Mouse (Mus musculus): ENCODE data around the gene Tchhl1. TPM values are rescaled to one million over a fixed set of nuclear protein-coding genes. Genes with fewer than 3 reads are reported as not detected.
"Not testable (repeated sequence)": the region's sequence is repeated elsewhere in the genome, so short reads cannot be mapped to it uniquely, and the experiment has no call there.

Tchhl1 gene
- not detected in 2 replicates for polyA plus RNA-seq (2014; fragmentation: Nextera tagmentation; extraction: Ambion mirVana)

- Histone ChIP-seq H3K27ac (replicated peaks; ENCODE audit: low read depth, low read length) (no peak within 1 kb of the TSS), H3K36me3 (ENCODE audit: control insufficient read depth, insufficient read depth, low read length) (no peaks in the 10 kb centered on the region), H3K4me3 (ENCODE audit: low read depth, low read length) (no peak within 1 kb of the TSS), H3K4me1 (ENCODE audit: control insufficient read depth, insufficient read depth, low read length) (no peaks in the 10 kb centered on the region), H3K9ac (ENCODE audit: low read length) (no peak within 1 kb of the TSS), H3K4me2 (ENCODE audit: low read depth, severe bottlenecking) (no peak within 1 kb of the TSS), H3K27me3 (ENCODE audit: control insufficient read depth, insufficient read depth, low read length) (no peaks in the 10 kb centered on the region), H3K9me3 (ENCODE audit: control insufficient read depth, low read length) (no peaks in the 10 kb centered on the region)
- ATAC-seq (ENCODE audit: insufficient number of reproducible peaks, low FRiP score, low TSS enrichment, low read depth) (no peak), DNase-seq (ENCODE audit: low spot score) (no peak)
- WGBS: 38% methylated on average over 5 of the region's 5 CpGs
Measured at GRCm38 (mm10) chr3:93468561-93468960, at the start of gene Tchhl1. Gene Tchhl1, plus strand, starts transcription at chr3:93468754.

DNA sequence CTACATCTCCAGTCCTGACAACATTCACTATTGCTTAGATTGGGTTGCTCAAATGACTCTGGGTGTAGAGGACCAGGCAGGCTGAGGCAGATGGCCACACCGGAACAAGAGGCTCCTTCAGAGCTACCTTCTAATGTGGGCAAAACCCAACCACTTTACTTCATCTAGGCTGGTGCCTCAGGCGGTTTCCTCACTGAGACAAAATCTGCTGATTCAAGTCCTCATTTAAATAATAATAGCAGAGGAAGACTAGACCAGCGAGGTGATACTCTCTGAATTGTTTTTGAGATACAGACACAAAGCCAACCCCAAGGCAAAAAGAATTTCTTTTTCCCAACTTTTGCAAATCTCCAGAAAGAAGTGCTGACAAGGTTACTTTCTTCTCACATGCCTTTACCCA is 36.9 kb upstream of the Tchhl1 start:
- Histone ChIP-seq H3K4me3 (ENCODE audit: low read depth, low read length) (no peak overlapping the region), H3K27me3 (ENCODE audit: control insufficient read depth, insufficient read depth, low read length) (no peaks in the 10 kb centered on the region), H3K9ac (ENCODE audit: low read length) (no peak overlapping the region), H3K36me3 (ENCODE audit: control insufficient read depth, insufficient read depth, low read length) (no peaks in the 10 kb centered on the region), H3K4me1 (ENCODE audit: control insufficient read depth, insufficient read depth, low read length) (no peaks in the 10 kb centered on the region), H3K4me2 (ENCODE audit: low read depth, severe bottlenecking) (no peak overlapping the region), H3K9me3 (ENCODE audit: control insufficient read depth, low read length) (no peaks in the 10 kb centered on the region), H3K27ac (replicated peaks; ENCODE audit: low read depth, low read length) (no peak overlapping the region)
- DNase-seq (ENCODE audit: low spot score) (no peak), ATAC-seq (ENCODE audit: insufficient number of reproducible peaks, low FRiP score, low TSS enrichment, low read depth) (no peak)
- 65% methylated on average over 3 of the region's 3 CpGs for WGBS

- Histone ChIP-seq H3K4me1 (ENCODE audit: control insufficient read depth, insufficient read depth, low read length) (0 out of 2 replicates have a peak, but pooled peaks cover 8% of the 10 kb centered on the region), H3K9ac (ENCODE audit: low read length) (no peak within 1 kb of the TSS), H3K27ac (replicated peaks; ENCODE audit: low read depth, low read length) (no peak within 1 kb of the TSS), H3K9me3 (ENCODE audit: control insufficient read depth, low read length) (no peaks in the 10 kb centered on the region), H3K4me3 (ENCODE audit: low read depth, low read length) (no peak within 1 kb of the TSS; the same call in 1 of the 2 replicates), H3K36me3 (ENCODE audit: control insufficient read depth, insufficient read depth, low read length) (no peaks in the 10 kb centered on the region), H3K27me3 (ENCODE audit: control insufficient read depth, insufficient read depth, low read length) (peaks cover 30% of the 10 kb centered on the region), H3K4me2 (ENCODE audit: low read depth, severe bottlenecking) (peak within 1 kb of the TSS; percentile 86)
- 90% methylated on average over 1 of the region's 1 CpGs for WGBS
- no peak for DNase-seq (ENCODE audit: low spot score)
- no peak for ATAC-seq (ENCODE audit: insufficient number of reproducible peaks, low FRiP score, low TSS enrichment, low read depth)
Measured at GRCm38 (mm10) chr3:93442030-93442429, 26.5 kb upstream of the Tchhl1 start, which contains the start of gene Tchh. Gene Tchh, plus strand, starts transcription at chr3:93442330.

DNA sequence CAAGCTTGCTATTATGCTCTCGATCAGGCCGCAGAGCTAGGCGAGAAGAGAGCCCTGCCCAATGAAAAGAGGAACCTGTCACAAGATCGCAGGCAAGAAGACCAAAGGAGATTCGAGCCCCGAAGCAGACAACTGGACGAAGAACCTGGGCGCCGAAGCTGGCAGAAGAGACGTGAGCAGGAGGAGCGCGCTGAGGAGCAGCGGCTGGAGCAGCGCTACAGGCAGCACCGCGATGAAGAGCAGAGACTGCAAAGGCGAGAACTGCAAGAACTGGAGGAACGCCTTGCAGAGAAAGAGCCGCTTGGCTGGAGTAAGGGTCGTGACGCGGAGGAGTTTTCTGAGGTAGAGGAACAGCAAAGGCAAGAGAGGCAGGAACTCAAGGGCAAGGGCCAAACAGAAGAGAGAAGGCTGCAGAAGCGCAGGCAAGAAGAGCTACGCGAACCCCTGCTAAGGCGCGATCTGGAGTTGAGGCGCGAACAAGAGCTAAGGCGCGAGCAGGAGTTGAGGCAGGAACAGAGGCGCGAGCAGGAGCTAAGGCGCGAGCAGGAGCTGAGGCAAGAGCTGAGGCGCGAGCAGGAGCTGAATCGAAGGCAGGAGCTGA is 25.0 kb upstream of the Tchhl1 start:
- peaks cover 37% of the 10 kb centered on the region for H3K27me3 ChIP-seq (ENCODE audit: control insufficient read depth, insufficient read depth, low read length)
- 1% methylated on average over 38 of the region's 38 CpGs for WGBS
- ATAC-seq (ENCODE audit: insufficient number of reproducible peaks, low FRiP score, low TSS enrichment, low read depth): no peak
- H3K27ac ChIP-seq (replicated peaks; ENCODE audit: low read depth, low read length): no peak overlapping the region
- H3K36me3 ChIP-seq (ENCODE audit: control insufficient read depth, insufficient read depth, low read length): no peaks in the 10 kb centered on the region
- 0 out of 2 replicates have a peak, but pooled peaks cover 8% of the 10 kb centered on the region for H3K4me1 ChIP-seq (ENCODE audit: control insufficient read depth, insufficient read depth, low read length)
- peak; percentile 66 for DNase-seq (ENCODE audit: low spot score)
- H3K4me2 ChIP-seq (ENCODE audit: low read depth, severe bottlenecking): peak overlapping the region; percentile 86
- no peaks in the 10 kb centered on the region for H3K9me3 ChIP-seq (ENCODE audit: control insufficient read depth, low read length)
- peak overlapping the region; percentile 50 for H3K4me3 ChIP-seq (ENCODE audit: low read depth, low read length)
- H3K9ac ChIP-seq (ENCODE audit: low read length): peak overlapping the region; percentile 8; the same call in 1 of the 2 replicates

- H3K36me3 ChIP-seq (ENCODE audit: control insufficient read depth, insufficient read depth, low read length): no peaks in the 10 kb centered on the region
- 0 out of 2 replicates have a peak, but pooled peaks cover 8% of the 10 kb centered on the region for H3K4me1 ChIP-seq (ENCODE audit: control insufficient read depth, insufficient read depth, low read length)
- WGBS: under 1% methylated on average over 55 of the region's 56 CpGs
- ATAC-seq (ENCODE audit: insufficient number of reproducible peaks, low FRiP score, low TSS enrichment, low read depth): peak; percentile 83
- H3K4me3 ChIP-seq (ENCODE audit: low read depth, low read length): peak overlapping the region; percentile 50
- peak overlapping the region; percentile 86 for H3K4me2 ChIP-seq (ENCODE audit: low read depth, severe bottlenecking)
- H3K9ac ChIP-seq (ENCODE audit: low read length): peak overlapping the region; percentile 17; the same call in 1 of the 2 replicates
- peaks cover 37% of the 10 kb centered on the region for H3K27me3 ChIP-seq (ENCODE audit: control insufficient read depth, insufficient read depth, low read length)
- H3K9me3 ChIP-seq (ENCODE audit: control insufficient read depth, low read length): no peaks in the 10 kb centered on the region
- no peak overlapping the region for H3K27ac ChIP-seq (replicated peaks; ENCODE audit: low read depth, low read length)
- peak; percentile 83 for DNase-seq (ENCODE audit: low spot score)
Measured at GRCm38 (mm10) chr3:93444343-93445164, 24.0 kb upstream of the Tchhl1 start.

DNA sequence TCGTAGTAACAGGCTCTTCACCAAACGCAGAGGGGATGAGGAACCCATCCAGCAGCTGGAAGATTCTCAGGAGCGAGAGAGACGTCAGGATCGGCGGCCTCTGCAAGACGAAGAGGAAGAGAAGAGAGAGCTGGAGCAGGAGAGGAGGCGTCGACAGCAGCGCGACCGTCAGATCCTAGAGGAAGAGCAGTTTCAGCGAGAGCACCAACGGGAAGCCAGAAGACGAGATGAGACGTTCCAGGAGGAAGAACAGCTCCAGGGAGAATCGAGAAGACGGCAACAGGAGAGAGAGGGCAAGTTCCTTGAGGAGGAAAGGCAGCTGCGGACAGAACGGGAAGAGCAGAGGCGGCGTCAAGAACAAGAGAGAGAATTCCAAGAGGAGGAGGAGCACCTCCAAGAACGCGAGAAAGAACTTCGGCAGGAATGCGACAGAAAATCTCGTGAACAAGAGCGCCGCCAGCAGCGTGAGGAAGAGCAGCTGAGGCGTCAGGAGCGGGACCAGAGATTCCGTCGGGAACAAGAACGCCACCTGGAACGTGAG is 23.3 kb upstream of the Tchhl1 start:
- WGBS: under 1% methylated on average over 36 of the region's 36 CpGs

DNA sequence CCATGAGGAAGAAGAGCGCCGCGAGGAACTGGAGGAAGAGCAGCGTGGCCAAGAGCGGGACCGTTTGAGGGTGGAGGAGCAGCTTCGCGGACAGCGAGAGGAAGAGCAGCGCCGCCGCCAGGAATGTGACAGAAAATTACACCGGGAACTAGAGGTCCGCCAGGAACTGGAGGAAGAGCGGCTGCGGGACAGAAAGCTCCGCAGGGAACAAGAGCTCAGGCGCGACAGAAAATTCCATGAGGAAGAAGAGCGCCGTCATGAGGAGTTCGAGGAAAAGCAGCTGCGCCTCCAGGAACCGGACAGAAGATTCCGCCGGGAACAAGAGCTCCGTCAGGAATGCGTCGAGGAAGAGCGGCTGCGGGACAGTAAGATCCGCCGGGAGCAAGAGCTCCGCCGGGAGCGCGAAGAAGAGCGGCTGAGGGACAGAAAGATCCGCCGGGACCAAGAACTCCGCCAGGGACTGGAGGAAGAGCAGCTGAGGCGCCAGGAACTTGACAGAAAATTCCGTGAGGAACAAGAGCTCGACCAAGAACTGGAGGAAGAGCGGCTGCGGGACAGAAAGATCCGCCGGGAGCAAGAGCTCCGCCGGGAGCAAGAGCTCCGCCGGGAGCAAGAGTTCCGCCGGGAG is 22.3 kb upstream of the Tchhl1 start:
- DNase-seq (ENCODE audit: low spot score) (peak; percentile 66), ATAC-seq (ENCODE audit: insufficient number of reproducible peaks, low FRiP score, low TSS enrichment, low read depth) (no peak)
- Histone ChIP-seq H3K4me3 (ENCODE audit: low read depth, low read length) (peak overlapping the region; percentile 39), H3K27me3 (ENCODE audit: control insufficient read depth, insufficient read depth, low read length) (peaks cover 34% of the 10 kb centered on the region), H3K9me3 (ENCODE audit: control insufficient read depth, low read length) (no peaks in the 10 kb centered on the region), H3K9ac (ENCODE audit: low read length) (no peak overlapping the region), H3K36me3 (ENCODE audit: control insufficient read depth, insufficient read depth, low read length) (no peaks in the 10 kb centered on the region), H3K27ac (replicated peaks; ENCODE audit: low read depth, low read length) (no peak overlapping the region), H3K4me2 (ENCODE audit: low read depth, severe bottlenecking) (peak overlapping the region; percentile 91), H3K4me1 (ENCODE audit: control insufficient read depth, insufficient read depth, low read length) (0 out of 2 replicates have a peak, but pooled peaks cover 8% of the 10 kb centered on the region)
- under 1% methylated on average over 54 of the region's 54 CpGs for WGBS

More for the DNA sequence above, 23.3 kb upstream of the Tchhl1 start:
- Histone ChIP-seq H3K27me3 (ENCODE audit: control insufficient read depth, insufficient read depth, low read length) (peaks cover 37% of the 10 kb centered on the region), H3K27ac (replicated peaks; ENCODE audit: low read depth, low read length) (no peak overlapping the region), H3K9ac (ENCODE audit: low read length) (peak overlapping the region; percentile 5; the same call in 1 of the 2 replicates), H3K9me3 (ENCODE audit: control insufficient read depth, low read length) (no peaks in the 10 kb centered on the region), H3K36me3 (ENCODE audit: control insufficient read depth, insufficient read depth, low read length) (no peaks in the 10 kb centered on the region), H3K4me3 (ENCODE audit: low read depth, low read length) (peak overlapping the region; percentile 50), H3K4me1 (ENCODE audit: control insufficient read depth, insufficient read depth, low read length) (0 out of 2 replicates have a peak, but pooled peaks cover 8% of the 10 kb centered on the region), H3K4me2 (ENCODE audit: low read depth, severe bottlenecking) (peak overlapping the region; percentile 86)
- DNase-seq (ENCODE audit: low spot score) (peak; percentile 60), ATAC-seq (ENCODE audit: insufficient number of reproducible peaks, low FRiP score, low TSS enrichment, low read depth) (0 out of 2 replicates have a peak, but pooled peaks have one; percentile 15)

DNA sequence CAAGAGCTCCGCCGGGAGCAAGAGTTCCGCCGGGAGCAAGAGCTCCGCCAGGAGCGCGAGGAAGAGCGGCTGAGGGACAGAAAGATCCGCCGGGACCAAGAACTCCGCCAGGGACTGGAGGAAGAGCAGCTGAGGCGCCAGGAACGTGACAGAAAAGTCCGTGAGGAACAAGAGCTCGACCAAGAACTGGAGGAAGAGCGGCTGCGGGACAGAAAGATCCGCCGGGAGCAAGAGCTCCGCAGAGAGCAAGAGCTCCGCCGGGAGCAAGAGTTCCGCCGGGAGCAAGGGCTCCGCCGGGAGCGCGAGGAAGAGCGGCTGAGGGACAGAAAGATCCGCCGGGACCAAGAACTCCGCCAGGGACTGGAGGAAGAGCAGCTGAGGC is 21.8 kb upstream of the Tchhl1 start:
- not testable (repeated sequence) for H3K4me1 ChIP-seq (ENCODE audit: control insufficient read depth, insufficient read depth, low read length); H3K27ac ChIP-seq (replicated peaks; ENCODE audit: low read depth, low read length); DNase-seq (ENCODE audit: low spot score); H3K9me3 ChIP-seq (ENCODE audit: control insufficient read depth, low read length); ATAC-seq (ENCODE audit: insufficient number of reproducible peaks, low FRiP score, low TSS enrichment, low read depth); H3K36me3 ChIP-seq (ENCODE audit: control insufficient read depth, insufficient read depth, low read length)
- Histone ChIP-seq H3K9ac (ENCODE audit: low read length) (peak overlapping the region; percentile 40; the same call in 1 of the 2 replicates), H3K27me3 (ENCODE audit: control insufficient read depth, insufficient read depth, low read length) (peaks cover 34% of the 10 kb centered on the region), H3K4me2 (ENCODE audit: low read depth, severe bottlenecking) (peak overlapping the region; percentile 91), H3K4me3 (ENCODE audit: low read depth, low read length) (peak overlapping the region; percentile 39)
- 1% methylated on average over 32 of the region's 32 CpGs for WGBS
